Mouse (Mus musculus) A20 (cell line): ENCODE results near the gene Aasdh.

Experiments used
- DNase-seq: peaks from one replicate; pipeline ENCODE4 v3.0.0-alpha.2; 2011; ENCODE audit warnings: low read depth, low spot score

Gene Aasdh

GRCm38 (mm10) chr5:76910807-76911206 lies 5.5 kb upstream of the Aasdh start:
- no peak for DNase-seq

GRCm38 (mm10) chr5:76906155-76906499 lies 813 bp upstream of the Aasdh start:
- DNase-seq = no peak

DNA sequence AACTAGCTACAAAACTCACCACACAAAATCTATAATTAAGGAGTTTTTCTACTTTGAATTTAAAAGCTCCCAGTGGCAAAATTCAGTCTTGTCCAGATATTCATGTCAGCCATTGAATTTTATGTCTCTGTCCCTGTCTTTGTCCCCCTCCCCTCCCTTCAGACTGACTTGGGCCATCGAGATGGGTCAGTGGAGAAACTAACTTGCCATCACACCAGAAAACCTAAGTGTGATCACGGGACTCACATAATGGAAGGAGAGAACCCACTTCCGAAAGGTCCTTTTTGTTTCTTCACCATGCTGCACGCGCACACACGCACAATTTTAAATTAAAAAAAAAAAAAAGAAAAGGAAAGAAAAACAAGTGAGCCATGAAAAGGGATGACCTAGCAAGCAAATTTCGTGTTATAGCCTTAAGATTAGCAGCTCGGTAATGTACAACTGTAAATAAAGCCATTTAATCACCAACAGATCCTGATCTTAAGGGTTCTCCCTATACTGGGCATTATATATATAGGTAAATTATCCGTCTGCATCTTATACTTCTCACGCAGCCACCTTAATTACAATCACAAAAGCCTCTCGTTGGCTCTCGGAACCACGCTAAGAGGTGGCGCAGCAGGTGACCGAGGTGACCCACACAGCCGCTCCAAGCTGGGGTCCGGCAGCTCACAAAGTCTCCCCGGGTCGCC lies 455 bp downstream of the Aasdh start:
- DNase-seq = no peak

- no peak for DNase-seq
Observed at GRCm38 (mm10) chr5:76902131-76902530, 3.2 kb downstream of the Aasdh start.

- DNase-seq = peak; percentile 77
Observed at GRCm38 (mm10) chr5:76893084-76893483, 12.2 kb downstream of the Aasdh start.

GRCm38 (mm10) chr5:76892608-76893007 lies 12.7 kb downstream of the Aasdh start:
- DNase-seq = peak; percentile 75

- DNase-seq = no peak
Observed at GRCm38 (mm10) chr5:76887011-76887410, 18.3 kb downstream of the Aasdh start.

- no peak for DNase-seq
Observed at GRCm38 (mm10) chr5:76884107-76884506, 21.2 kb downstream of the Aasdh start.

- DNase-seq = no peak
Observed at GRCm38 (mm10) chr5:76876106-76876758, 29.1 kb downstream of the Aasdh start.

DNA sequence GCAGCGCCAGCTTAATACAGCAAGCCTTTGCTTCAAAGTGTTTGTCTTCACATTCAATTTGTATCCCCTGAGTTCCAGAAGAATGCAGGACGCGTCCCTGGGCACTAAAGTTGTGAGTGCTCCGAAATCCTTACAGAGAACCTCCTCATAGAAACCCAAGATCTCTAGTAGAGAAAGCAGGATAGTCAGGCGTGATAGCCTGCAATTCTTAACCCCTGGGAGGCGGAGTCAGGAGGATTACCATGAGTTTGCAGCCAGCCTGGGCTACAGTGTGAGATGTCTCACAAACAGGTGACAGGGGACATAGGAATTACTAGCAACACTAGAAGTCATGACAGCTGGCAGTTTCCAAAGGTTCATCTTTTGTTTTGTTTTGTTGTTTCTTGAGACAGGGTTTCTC lies 35.8 kb downstream of the Aasdh start:
- DNase-seq = no peak

GRCm38 (mm10) chr5:76868693-76869286 lies 36.5 kb downstream of the Aasdh start:
- no peak for DNase-seq

DNA sequence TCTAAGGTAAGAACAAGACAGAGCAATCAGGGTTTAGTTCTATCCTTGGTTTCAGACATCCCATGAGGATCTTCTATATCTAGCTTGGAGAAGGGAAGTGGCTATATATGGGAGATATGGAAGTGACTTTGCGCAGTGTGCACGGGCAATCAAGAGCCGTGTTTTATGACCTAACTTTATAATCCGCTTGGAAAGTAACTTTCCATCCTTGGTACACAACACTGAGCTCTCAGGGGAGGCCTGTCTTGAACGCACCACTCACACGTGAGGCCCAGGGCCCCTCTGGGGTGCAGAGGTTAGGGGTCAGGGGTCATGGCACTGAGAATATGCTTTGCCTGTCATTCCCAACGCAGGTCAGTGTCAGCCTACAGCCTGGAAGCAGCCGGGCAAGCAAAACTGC lies 38.5 kb downstream of the Aasdh start:
- no peak for DNase-seq

DNA sequence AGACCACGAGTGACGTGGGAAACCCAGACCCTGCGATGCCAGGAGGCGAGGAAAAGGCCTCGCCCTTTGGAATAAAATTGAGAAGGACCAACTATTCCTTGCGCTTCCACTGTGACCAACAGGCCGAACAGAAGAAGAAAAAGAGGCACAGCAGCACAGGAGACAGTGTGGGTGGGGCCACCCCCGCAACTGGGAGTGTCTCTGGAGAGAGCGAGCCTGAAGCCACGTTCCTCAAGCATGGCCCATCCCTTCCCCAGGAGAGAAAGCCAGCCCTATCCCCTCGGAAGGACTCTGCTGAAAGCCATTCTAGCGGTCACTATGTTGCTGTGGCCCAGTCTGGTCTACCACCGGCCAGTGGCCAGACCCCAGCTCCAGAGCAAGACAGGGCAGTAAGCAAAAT lies 46.9 kb downstream of the Aasdh start:
- no peak for DNase-seq

DNA sequence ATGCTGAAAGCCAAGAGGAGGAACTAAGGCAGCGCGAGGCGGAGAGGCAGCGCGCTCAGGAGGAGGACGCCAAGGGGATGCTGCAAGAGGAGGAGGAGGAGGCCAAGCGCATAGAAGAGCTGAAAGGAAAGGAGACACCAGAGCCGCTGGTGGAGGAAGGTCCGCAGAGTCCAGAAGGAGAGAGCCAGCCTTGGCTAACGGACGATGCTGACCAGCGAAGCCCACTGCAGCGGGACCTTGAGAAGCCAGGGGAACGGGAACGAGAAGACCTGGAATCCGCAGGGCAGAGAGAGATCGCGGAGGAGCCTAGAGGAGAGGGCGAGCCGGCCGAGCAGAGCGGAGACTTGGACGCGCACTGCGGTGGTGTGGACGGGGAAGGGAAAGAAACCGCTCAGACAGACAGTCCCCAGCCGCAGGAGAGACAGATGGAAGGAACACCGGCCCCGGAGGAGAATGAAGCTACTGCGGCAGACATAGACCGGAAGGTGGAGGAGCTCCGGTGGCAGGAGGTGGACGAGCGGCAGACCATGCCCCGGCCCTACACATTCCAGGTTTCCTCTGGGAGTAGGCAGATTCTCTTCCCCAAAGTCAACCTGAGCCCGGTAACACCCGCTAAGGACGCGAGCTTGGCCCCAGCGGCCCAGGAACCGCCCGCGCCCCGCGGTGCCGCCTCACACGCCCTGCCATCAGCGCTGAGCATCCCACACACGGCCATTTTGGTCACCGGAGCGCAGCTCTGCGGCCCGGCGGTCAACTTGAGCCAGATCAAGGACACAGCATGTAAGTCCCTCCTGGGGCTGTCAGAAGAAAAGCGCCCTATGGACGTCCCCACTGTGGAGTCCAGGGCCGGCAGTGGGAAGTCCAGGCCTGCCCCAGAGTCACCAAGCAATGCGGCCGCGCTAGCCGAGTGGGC lies 48.0 kb downstream of the Aasdh start:
- no peak for DNase-seq

DNA sequence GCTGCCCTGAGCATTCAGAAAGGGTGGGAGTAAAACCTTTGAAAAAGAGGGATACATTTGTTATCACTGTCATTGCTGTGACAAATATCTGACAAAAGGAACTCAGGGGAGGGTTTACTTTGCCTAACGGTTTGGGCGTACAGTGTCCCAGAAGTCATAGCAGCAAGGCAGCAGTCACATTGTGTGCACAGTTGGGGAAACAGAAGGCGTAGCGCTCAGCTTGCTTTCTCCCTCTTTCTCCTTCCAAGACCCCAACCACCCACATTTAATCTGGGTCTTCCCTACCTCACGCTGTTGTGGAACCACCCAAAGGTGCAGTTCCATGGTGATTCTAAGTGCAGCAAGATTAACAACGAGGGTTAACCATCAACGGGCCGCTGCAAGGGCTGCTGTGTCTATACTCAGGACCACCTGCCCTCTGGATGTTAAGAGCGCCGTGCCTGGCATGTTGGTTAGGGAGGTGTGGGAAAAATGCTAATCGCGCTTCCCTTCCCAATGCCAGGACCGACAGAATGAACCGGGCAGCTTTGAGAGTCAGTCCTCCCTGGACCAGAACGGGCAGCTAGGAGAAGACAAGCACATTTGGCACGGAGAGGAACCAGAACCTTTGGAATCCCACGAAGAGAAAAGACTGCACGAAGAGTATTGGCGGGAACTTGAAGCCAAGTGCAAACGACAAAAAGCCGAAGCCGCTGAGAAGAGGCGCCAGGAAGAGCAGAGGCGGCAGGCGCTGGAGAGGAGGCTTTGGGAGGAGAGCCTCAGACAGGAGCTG lies 49.3 kb downstream of the Aasdh start:
- no peak for DNase-seq

- DNase-seq = peak; percentile 82
Observed at GRCm38 (mm10) chr5:76853549-76853948, 51.8 kb downstream of the Aasdh start.

DNA sequence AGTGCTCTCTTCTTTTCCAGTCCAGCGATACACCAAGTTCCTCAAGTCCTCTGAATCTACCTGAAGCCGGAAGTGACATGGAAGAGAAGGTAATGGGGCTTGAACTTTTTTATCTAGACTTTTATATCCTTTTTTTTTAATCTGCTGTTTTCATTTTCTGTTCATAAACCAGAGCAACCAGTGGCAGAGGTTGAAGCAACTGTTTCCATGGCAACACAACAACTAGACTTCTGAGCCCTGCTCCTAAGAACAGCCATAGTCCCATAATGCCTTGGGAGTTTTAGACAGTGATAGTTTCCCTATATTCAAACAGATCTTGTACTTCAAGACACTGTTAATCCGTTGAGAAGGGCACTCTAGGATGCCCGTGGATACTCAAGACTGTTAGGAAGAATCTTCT lies 54.0 kb downstream of the Aasdh start:
- no peak for DNase-seq

GRCm38 (mm10) chr5:76847106-76847505 lies 58.2 kb downstream of the Aasdh start:
- DNase-seq = no peak

GRCm38 (mm10) chr5:76844618-76845186 lies 60.6 kb downstream of the Aasdh start:
- DNase-seq = no peak

DNA sequence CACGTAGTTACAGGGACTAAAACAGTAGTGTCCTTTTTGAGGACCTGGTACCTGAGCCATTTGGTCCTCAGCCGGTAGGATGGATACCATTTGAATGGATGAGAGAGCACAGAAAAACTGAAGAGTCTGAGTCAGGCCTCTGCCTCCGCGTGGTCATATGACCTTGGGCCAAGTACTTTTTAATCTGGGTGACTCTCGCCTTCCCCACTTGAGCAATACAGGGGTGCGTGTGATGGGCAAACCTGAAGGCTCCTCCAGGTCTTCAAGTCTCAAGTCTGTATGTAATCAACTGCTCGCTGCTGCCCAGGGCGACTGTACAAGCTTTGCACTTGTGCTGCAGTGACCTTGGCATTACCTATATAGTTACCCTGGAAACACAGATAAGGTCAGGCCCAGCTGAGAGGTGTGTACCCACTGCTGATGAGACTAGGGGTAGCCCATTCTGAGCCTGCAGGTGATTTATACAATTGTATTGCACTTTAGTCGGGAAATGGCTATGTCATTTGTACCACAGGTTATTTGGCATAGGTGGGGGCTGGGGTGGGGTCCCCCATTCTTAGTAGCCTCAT lies 61.4 kb downstream of the Aasdh start:
- DNase-seq = no peak

DNA sequence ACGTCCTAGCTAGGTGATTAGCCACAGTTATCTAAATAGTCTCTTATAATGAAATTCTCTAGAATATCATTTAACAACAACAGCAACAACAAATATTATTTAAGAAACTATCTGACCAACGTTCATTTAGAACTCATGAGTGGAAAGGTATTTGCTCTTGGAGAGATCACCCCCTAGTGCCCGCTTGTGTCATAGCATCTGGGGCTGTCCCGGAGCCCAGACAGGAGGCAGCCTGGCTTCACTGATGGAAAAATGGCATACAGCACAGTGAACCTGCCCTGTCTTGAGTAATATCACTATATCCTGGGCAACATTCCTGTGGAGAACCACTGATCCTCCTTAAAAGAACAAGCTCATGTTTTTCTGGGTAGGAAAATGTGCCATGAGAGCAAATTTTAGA lies 61.9 kb downstream of the Aasdh start:
- peak; percentile 57 for DNase-seq
